Mouse (Mus musculus) heart, postnatal 4 days (tissue): ENCODE measurements around the gene Esp38. TPM values are rescaled to one million over a fixed set of nuclear protein-coding genes. Genes with fewer than 3 reads are reported as not detected.
"Not testable (repeated sequence)": the region's sequence is repeated elsewhere in the genome, so short reads cannot be mapped to it uniquely, and the experiment has no call there.

ENCODE experiments used
- DNase-seq: peaks from one replicate; pipeline ENCODE4 v3.0.0; 2021
- total RNA-seq, 2 experiments: library from RNA; stranded (reverse); gene quantifications; 2 replicates each; pipeline ENCODE4 v1.2.3; 2021

Esp38 gene
- not detected for total RNA-seq

DNA sequence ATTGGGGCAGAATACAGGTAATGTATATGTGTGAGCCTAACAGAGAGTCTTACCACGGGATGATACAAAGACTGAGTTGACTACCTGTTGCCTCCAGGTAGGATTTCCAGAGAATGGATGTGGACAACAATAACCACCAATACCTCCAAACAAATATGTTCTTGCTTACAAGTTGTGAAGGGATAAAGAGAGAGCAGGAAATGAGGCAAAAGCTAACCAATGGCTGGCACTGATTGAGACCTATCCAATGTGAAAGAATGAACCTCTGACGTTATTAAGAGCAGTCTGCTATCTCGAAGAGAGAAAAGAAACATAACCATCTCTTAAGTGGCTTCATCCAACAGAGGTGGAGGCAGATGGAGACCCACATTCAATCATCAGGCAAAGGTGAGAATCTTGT lies at the start of gene Esp38:
Esp38 (plus strand) TSS at position 301 of the 400 bp plus-strand sequence.
- no peak for DNase-seq

DNA sequence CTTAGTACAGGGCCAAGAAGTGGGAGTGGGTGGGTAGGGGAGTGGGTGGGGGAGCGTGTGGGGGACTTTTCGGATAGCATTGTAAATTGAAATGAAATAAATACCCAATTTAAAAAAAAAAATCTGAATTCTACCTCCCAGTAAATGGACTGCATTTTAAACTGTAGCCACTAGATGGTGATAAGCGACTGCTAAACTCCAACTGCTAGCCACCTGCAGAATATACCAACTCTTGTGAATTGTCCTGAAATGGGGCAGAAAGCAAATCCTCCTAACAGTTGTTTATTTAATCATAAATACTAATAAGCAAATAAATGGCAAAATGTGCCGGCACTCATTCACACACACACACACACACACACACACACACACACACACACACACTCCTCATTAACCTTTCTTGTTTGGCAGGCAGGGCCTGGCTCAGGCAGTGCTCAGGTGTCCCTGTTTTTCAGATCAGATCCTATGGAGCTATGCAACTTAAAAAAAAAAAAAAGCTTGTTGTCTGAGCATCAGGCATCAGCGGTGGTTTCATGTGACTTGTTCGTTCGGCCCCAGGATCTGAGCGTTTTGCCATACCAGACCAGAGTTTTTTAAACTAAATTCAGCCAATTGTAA lies 47.3 kb upstream of the Esp38 start:
- DNase-seq, result not testable (repeated sequence)

Other genes with a start within 250 kb of the Esp38 start
- gene AC192777.2, start 144.9 kb downstream of the Esp38 start, total RNA-seq, result not detected